Mouse (Mus musculus) gonadal fat pad, adult 2 months (tissue): ENCODE measurements around the gene Sdf4. TPM values are rescaled to one million over a fixed set of nuclear protein-coding genes. Genes with fewer than 3 reads are reported as not detected.
A peak's percentile ranks its signal among the peaks of the same experiment; 100 is the strongest.

Source experiments
- DNase-seq: peaks from one replicate; pipeline ENCODE4 v3.0.0-alpha.2; 2012; ENCODE audit warnings: low read depth
- polyA plus RNA-seq: library from polyadenylated mRNA; depleted of rRNA; stranded (reverse); fragments of >200 nt; gene quantifications from 2 replicates; pipeline ENCODE4 v1.2.3, GENCODE M21; 2012

The Sdf4 gene
- polyA plus RNA-seq, 1 experiment = 119 TPM

DNA sequence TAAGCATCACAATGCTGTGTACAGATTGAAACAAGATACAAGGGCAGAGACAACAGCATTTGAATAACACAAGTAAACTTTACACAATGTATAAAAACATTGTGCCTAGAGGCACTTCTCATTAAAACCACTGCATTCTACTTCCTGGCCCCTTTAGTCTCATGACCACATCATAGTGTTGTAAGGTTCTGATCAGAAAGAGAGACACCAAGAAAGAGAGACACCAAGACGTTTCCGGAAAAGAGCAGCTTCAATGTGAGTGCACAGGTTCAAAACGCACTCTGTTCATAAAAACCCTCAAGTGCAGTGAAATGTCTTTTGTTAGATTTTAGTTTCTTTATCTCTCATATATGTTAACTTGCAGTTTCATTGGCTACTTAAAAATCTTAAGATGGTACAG lies 11.4 kb downstream of the Sdf4 start:
- DNase-seq = no peak

DNA sequence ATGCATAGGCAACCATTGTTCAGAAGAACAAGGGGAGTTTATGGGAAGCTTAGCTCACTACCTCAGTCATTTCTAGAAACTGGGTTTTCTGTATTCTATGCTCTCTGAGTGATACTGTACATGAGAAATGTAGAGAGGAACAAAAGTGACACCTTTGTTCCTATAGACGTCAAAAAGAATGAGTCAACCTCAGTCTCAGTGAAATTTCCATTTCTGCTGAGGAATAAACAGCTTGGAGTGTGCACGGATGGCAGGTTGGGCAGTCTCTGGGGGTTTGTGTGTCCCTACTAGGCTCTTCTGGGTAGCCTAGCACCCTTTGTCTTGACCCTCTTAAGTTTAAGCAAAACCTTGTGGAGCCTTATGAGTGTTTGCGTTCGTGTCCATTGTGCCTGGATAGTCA lies 15.7 kb downstream of the Sdf4 start:
- DNase-seq = no peak

DNA sequence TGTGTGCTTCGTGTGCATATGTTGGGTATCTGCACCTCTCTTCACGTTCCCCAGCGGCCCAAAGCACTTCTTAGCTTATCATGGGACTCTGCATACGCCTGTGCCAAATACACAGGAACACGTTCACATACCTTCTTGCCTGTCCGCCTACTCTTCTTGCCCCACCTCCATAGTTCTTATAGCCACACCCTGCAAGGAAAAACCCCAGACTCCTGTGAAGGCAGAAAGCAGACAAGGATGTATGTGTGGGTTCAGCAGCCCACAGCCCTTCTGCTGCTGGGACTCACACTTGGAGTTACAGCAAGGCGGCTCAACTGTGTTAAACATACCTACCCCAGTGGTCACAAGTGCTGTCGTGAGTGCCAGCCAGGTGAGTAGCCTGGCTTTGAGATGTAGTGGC lies 21.0 kb downstream of the Sdf4 start, which contains the start of gene Tnfrsf4:
Tnfrsf4 (plus strand) TSS at position 207 of the 400 bp plus-strand sequence.
- no peak for DNase-seq

DNA sequence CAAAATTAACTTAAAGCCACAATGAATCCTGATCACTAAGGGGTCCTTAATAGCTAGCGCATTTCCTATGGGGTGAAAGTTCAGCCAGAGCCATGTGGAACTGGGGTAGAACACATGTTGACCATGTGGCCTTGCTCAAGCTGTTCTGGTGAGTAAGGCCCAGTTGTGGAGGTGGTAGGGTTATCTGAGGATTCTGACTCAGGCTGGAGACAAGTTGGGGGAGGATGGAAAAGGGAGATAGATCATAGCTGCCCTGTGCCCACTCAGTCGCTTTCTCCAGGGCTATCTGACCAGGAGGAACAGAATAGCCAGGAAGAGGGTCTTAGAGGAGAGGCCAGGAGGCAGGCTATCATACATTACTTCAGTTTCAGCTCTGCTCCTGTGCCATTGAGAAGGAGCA lies 21.8 kb downstream of the Sdf4 start:
- DNase-seq = no peak

DNA sequence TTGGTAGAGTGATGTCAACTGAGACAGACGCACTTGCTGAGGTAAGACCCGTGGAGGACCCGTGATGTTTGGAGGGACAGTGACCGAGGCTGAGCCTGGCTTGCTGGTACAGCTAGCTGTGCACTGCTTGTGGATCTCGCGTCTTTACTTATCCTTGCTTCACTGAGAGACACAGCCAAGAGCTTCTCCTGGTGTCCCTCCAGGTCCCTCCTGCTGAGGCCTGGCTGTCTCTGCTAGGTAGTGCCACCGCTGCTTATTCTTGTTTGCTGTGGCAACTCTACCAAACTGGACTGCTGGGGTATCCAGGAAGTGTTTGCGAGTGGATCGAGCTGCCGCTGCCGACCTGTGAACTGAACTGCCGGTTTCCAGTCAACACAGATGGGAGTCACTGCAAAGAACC lies 27.1 kb downstream of the Sdf4 start:
- DNase-seq = no peak

DNA sequence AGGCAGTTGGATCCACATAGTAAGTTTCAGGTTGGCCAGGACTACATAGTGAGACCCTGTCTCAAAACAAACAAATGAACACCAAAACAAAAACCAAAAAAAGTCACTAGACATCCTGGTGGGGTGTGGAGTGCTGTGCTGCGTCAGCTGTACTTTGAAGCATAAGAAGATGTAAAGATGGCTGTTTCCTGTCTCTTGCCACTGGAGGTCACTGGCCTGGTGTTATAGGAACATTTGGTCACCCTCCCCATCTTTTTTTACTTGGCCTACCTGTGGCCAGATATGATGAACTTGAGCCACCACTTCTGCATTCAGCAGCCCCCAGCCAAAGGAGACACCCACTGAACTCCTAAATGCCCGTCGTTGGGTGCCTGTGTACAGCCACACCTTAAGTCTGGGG lies 28.7 kb downstream of the Sdf4 start:
- no peak for DNase-seq

- no peak for DNase-seq
These were observed 29.3 kb downstream of the Sdf4 start for GRCm38 (mm10) chr4:156021942-156022419.

- DNase-seq = no peak
These were observed 30.8 kb downstream of the Sdf4 start for GRCm38 (mm10) chr4:156023520-156023919.

GRCm38 (mm10) chr4:156024184-156024583 lies 31.5 kb downstream of the Sdf4 start:
- no peak for DNase-seq

DNA sequence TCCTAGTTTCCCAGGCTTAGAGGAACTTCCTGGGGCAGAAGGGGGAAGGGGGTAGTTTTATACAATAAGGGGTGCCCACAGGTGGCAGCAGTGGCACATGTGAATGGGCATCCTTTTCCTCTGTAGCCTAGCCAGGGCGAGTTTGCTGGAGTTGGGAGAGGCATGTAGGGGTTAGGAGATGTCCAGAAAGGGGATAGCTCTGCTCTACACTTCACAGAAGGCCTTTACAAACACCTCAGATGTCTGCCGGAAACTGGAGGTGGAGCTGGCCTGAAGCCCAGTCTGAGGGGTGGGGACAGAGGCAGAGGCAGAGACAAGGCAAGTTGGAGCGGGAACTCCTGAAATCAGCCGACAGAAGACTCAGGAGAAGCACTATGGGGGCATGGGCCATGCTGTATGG lies 33.3 kb downstream of the Sdf4 start, which contains the start of gene Tnfrsf18:
Tnfrsf18 (plus strand) TSS at position 152 of the 400 bp plus-strand sequence.
- no peak for DNase-seq

- no peak for DNase-seq
These were observed 35.9 kb downstream of the Sdf4 start for GRCm38 (mm10) chr4:156028580-156028979.

GRCm38 (mm10) chr4:156030651-156031118 lies 38.0 kb downstream of the Sdf4 start:
- no peak for DNase-seq

DNA sequence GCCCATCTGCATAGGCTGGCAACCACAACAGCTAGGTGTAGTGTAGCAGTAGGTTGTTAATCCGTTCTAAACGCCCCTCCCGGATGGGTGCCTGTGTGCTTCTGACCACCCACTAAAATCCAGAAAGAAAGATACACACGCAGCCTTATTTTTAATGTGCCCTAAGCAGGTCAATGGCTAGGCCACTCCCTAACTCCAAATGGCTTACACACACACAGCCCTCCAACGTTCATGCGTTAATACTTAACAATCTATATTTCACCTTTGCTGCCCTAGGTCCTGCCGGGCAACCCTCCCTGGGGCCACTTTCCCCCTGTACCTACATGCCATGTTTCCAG lies 38.6 kb downstream of the Sdf4 start:
- no peak for DNase-seq

DNA sequence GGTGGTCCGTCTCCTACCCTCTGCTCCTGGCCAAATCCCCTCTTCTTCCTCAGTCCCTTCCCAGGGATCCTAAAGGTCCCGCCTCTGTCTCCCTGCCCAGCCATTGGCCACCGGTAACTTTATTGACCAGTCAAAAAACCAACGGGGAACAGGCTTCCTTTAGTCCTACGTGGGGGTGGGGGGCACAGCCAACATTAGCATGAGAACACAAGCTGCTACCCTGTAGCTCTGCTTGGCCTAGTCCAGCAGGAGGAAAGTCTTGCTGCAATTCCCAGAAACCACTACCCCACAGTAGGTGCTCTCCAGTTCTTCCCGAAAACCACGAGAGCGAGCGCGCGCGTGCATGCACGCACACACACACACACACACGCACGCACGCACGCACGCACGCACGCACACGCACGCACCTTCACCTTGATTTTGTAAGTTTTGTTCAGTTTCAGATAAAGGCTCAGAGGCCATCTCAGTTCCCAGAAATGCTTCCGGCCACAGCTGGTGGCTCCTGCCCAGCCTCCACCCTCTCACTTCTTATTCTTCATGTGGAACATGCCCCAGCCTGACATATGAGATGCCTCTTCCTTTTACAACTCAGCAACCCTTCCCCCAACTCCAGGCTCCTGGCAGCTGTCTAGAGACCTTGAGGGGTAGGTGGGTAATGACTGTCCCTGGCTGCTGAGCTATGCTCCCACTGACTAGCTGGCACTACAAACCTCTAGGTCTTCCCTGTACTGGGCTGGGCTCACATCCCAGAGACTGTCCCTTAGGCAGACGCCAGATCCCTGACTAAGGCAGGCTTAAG lies 39.1 kb downstream of the Sdf4 start:
- peak; percentile 91 for DNase-seq

GRCm38 (mm10) chr4:156032856-156033255 lies 40.2 kb downstream of the Sdf4 start:
- DNase-seq = no peak

- DNase-seq = no peak
These were observed 40.9 kb downstream of the Sdf4 start for GRCm38 (mm10) chr4:156033476-156034119.

DNA sequence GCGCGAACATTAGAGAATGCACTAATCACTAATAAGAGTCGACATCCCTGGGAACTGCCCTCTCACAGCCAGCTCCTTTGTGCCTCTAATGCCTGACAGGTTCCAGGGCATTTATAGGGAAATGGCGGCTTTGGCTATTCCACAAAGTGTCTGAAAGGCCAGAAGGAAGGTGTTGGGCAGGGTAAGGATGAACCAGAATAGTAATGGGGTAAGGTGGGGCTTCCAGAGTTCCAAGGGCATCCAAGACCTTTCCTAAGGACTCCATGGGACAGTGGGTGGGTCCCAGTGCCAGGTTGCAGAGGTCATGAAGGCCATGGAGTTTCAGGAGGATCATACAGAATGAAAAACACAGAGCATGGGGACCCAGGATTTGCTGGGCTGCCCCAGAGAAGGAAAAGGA lies 41.6 kb downstream of the Sdf4 start:
- no peak for DNase-seq

DNA sequence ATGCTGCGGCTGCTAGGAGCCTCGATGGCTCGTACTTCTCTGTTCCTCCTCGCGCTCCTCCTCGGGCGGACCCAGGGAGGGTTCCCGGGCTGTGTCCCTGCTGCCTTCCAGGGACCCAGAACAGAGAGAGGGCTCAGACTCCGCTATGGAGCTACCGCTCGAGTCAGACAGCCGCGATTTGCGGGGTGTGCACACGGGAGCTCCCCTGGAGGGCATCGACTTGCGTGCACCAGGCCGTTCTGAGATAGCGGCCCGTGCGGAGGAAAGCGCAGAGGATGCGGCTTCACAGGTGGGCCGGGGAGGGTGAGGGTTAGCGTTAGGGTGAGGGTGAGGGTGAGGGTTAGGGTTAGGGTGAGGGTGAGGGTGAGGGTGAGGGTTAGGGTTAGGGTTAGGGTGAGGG lies 42.2 kb downstream of the Sdf4 start:
- no peak for DNase-seq

- DNase-seq = no peak
These were observed 52.1 kb downstream of the Sdf4 start for GRCm38 (mm10) chr4:156044754-156045153.

DNA sequence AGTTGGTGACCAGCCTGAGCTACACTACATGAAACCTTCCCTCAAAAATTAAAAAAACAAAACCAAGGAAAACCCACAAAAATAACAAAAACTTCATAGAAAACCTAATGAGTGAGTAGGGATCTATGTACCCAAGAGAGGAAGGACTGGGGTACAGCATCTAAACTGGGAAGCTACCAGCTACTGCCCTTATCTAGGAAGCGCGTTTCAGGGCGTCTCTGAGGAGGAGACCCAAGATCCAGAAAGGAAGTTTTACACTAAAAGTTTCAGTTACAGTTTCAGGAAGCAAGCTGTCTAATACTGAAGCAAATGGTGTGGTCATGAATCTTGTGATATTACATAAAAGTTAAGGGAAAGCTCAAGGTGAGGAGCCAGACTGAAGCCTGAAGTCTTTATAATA lies 57.1 kb downstream of the Sdf4 start:
- DNase-seq = no peak

- DNase-seq = no peak
These were observed 57.8 kb downstream of the Sdf4 start for GRCm38 (mm10) chr4:156050391-156050980.

GRCm38 (mm10) chr4:156053113-156053512 lies 60.4 kb downstream of the Sdf4 start:
- DNase-seq = no peak

DNA sequence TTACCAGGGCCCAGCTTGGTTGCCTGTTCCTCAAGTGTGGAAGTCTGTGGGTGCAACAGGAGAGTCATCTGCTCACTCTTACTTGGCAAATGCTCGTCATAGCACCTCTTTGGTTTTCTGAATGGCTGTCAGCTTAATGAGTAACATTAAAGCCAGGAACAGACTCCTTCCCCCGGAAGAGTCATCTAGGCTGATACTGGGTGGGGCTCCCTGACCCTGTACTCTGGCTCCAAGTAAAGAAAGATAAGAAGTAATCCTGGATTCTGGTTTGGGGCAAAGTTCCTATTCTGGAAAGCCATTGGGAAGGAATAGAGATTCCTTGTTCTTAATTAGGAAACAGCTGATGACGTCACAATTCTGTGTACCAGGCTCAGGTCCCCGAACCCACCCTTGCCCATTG lies 61.5 kb downstream of the Sdf4 start:
- no peak for DNase-seq
